In the genomic region with DNA sequence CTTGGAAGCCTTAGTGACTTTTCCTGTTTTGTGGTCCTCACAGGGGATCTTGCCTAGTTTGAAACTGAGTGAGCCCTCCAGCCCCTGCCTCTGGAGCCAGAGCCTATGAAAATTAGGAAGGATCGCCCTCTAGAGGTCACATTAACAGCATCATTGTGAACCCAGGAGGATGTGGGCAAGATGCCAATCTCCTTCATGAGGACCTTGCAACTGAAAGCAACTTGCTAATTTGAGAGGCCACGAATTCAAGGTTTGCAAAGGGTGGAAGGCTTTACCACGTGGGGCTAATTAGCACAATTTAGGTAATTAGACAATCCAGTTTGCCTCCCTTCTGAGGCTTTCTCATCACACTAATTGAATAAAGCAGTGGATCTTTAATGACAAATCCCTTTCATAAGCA, we compare ENCODE assay signal across 10 mouse cellular contexts. TPM values are rescaled to one million over a fixed set of nuclear protein-coding genes. Genes with fewer than 3 reads are reported as not detected.
A peak's percentile ranks its signal among the peaks of the same experiment; 100 is the strongest.
DNase-seq lines count a peak whose midpoint lies in the region; ATAC-seq lines count a peak whose summit lies in the region.
"Had no signal": no experiment of that assay in that cellular context is flagged by ENCODE, and none has a peak within 500 bp of the region (broad histone marks: within the 10 kb centered on the region; RNA-seq: fewer than 3 reads in every experiment).

No protein-coding gene starts in this region.

- H3K4me3 ChIP-seq in heart, embryonic 10.5 days: no peak overlapping the region
- no peak overlapping the region for H3K4me3 ChIP-seq in hindbrain, embryonic 16.5 days (ENCODE audit: low read length)
- H3K4me3 ChIP-seq: myocyte had no signal

- peak; percentile 64 for ATAC-seq in hindbrain, embryonic 16.5 days
- ATAC-seq in megakaryocyte-erythroid progenitor cell, adult 5-6 weeks (replicated peaks; ENCODE audit: low FRiP score, low TSS enrichment, poor library complexity, severe bottlenecking): peak; percentile 97

- no peaks in the 10 kb centered on the region for H3K9me3 ChIP-seq in heart, embryonic 10.5 days
- H3K9me3 ChIP-seq in hindbrain, embryonic 16.5 days (ENCODE audit: control insufficient read depth, low read length): no peaks in the 10 kb centered on the region

- H3K4me1 ChIP-seq in heart, embryonic 10.5 days: no peaks in the 10 kb centered on the region
- H3K4me1 ChIP-seq in hindbrain, embryonic 16.5 days (ENCODE audit: control insufficient read depth, insufficient read depth, low read depth, low read length): no peaks in the 10 kb centered on the region

- 7% methylated on average over 3 of the region's 3 CpGs for WGBS in heart, embryonic 10.5 days
- 4% methylated on average over 3 of the region's 3 CpGs for WGBS in hindbrain, embryonic 16.5 days

- no peak overlapping the region for H3K4me2 ChIP-seq in hindbrain, embryonic 16.5 days (ENCODE audit: low read length)

- peak; percentile 90 for DNase-seq in heart, adult 11 months
- DNase-seq in heart, embryonic 10.5 days (ENCODE audit: low spot score): no peak
- peak; percentile 55 for DNase-seq in cerebellum, adult 11-12 months
- peak; percentile 80 for DNase-seq in forelimb bud, embryonic 11.5 days (ENCODE audit: low read depth, low spot score)
- DNase-seq in layer of hippocampus, postnatal 36 days: peak; percentile 42 to 48
- peak; percentile 52 for DNase-seq in right cerebral cortex, postnatal 14 days

- no peak overlapping the region for H3K27ac ChIP-seq in heart, embryonic 10.5 days
- H3K27ac ChIP-seq in hindbrain, embryonic 16.5 days (ENCODE audit: low read depth, low read length): no peak overlapping the region

- H3K27me3 ChIP-seq in heart, embryonic 10.5 days (ENCODE audit: insufficient read depth, poor library complexity, severe bottlenecking): no peaks in the 10 kb centered on the region
- no peaks in the 10 kb centered on the region for H3K27me3 ChIP-seq in hindbrain, embryonic 16.5 days (replicated peaks; ENCODE audit: control insufficient read depth, insufficient read depth, low read length)

- no peak overlapping the region for H3K9ac ChIP-seq in hindbrain, embryonic 16.5 days (ENCODE audit: low read depth, low read length)

- H3K36me3 ChIP-seq in heart, embryonic 10.5 days: no peaks in the 10 kb centered on the region
- H3K36me3 ChIP-seq in hindbrain, embryonic 16.5 days (ENCODE audit: control insufficient read depth, insufficient read depth, low read length): no peaks in the 10 kb centered on the region

RNA-seq across cellular contexts. Expression of gene Gm45261, which starts 52.7 kb away (rescaled TPM):
- not detected in 2 replicates for polyA plus RNA-seq in heart, embryonic 10.5 days (2016; fragmentation: Nextera tagmentation; extraction: Ambion mirVana)
- polyA plus RNA-seq in hindbrain, embryonic 16.5 days (2015; fragmentation: Nextera tagmentation; extraction: Ambion mirVana): not detected in 2 replicates
- not detected for total RNA-seq in layer of hippocampus, postnatal 36 days (2021)
- not detected in 2 replicates for total RNA-seq in megakaryocyte-erythroid progenitor cell, adult 5-6 weeks (2014; fragmentation: Nextera tagmentation)
- total RNA-seq in megakaryocyte-erythroid progenitor cell, adult 5-6 weeks (2017): not detected in 2 replicates
- polyA plus RNA-seq: C2C12, myocyte had no signal
